Mouse (Mus musculus): Measurements from ENCODE around the gene Zfp1. TPM values are rescaled to one million over a fixed set of nuclear protein-coding genes. Genes with fewer than 3 reads are reported as not detected.
A peak's percentile ranks its signal among the peaks of the same experiment; 100 is the strongest.

Gene Zfp1
- 27.5 and 29.6 TPM in 2 replicates for polyA plus RNA-seq (2015; fragmentation: Nextera tagmentation; extraction: Ambion mirVana)

DNA sequence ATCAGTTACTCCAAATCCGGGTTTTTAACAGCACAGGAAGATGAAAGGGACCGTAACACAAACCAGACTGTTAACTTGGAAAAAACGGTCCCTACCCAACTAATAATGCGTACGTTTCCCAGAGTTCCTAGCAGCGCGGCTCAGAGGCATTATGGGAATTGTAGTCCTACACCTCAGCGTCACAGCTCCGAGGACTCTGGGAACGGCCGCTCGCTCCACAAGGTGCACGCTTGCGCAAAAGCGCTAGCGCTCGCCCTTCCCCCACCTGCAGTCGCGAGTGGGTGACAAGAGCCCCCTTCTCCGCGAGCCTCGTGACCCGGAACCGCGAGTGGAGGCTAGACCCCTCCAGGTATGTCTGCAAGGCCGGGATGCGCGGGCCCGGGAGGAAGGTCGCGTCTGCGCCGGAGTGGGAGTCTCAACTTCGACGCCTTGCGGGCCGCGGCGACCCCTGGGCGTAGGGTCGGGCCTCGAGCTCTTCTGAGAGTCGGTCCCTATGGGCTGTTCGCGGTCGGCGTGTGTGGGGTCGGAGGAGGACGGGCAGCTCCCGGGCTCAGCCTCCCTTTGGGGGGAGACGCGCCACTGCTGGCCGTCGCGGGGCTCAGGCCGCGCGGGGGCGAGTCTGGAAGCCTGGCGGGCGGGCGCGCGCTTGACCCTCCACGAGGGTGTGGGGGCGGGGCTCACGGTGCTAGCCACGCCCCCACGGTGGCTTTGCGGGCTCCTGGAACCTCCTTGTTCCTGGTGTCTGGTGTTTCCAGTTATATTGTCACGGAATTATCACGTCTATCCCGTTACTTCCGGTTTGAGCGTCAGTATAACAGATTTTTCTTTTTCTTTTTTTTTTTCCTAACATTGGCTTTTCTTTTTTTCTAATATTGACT lies at the start of gene Zfp1:
TSS of gene Zfp1 (plus strand) at position 138 of the 878 bp plus-strand sequence.
- peak within 1 kb of the TSS; percentile 91 for H3K9ac ChIP-seq
- H3K27me3 ChIP-seq = no peaks in the 10 kb centered on the region
- peak within 1 kb of the TSS; percentile 79 for H3K4me3 ChIP-seq
- peak within 1 kb of the TSS; percentile 64 for H3K4me2 ChIP-seq (replicated peaks)
- H3K4me1 ChIP-seq = peaks cover 14% of the 10 kb centered on the region
- peak within 1 kb of the TSS; percentile 90 for H3K27ac ChIP-seq
- WGBS = under 1% methylated on average over 72 of the region's 75 CpGs
- H3K36me3 ChIP-seq = no peaks in the 10 kb centered on the region
- no peaks in the 10 kb centered on the region for H3K9me3 ChIP-seq
- ATAC-seq (ENCODE audit: low FRiP score, low read depth) = peak; percentile 99

DNA sequence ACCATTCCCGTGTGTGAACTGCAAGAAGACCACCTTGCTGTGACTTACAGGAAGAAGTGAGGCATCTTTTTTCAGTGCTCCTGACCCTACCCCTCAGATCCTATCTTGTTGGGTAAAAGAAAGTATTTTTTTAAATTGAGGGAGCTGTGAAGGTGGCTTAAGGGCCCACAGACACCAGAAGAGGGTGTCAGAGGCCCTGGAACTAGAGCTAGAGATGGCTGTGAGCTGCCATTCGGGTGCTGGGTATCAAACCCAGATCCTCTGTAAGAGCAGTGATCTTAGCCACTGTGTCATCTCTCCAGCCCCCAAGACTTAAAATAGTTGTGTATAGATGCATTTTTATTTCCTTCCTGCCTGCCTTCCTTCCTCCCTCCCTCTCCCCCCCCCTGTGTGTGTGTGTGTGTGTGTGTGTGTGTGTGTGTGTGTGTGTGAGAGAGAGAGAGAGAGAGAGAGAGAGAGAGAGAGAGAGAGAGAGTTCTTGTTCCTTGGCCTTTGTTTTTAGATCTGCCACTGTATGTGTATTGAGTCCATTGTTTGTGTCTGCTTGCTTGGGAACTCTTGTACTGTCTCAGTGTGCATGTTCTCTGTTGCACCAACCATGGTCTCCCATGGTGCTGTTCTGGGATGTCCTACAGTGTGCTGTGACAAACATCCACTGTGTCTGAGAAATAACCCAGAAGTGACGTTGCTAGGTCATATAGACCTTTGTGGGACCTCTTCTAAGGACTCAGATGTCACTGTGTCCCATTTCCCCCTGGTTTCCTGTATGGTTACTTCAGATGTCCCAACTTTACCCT lies 49.0 kb upstream of the Zfp1 start:
- Histone ChIP-seq H3K27ac (no peak overlapping the region), H3K4me1 (peaks cover 39% of the 10 kb centered on the region), H3K4me2 (replicated peaks) (no peak overlapping the region), H3K4me3 (no peak overlapping the region), H3K36me3 (peaks cover 9% of the 10 kb centered on the region; the same call in 1 of the 2 replicates), H3K27me3 (no peaks in the 10 kb centered on the region), H3K9me3 (no peaks in the 10 kb centered on the region), H3K9ac (no peak overlapping the region)
- WGBS = 77% methylated on average over 3 of the region's 3 CpGs
- no peak for ATAC-seq (ENCODE audit: low FRiP score, low read depth)

DNA sequence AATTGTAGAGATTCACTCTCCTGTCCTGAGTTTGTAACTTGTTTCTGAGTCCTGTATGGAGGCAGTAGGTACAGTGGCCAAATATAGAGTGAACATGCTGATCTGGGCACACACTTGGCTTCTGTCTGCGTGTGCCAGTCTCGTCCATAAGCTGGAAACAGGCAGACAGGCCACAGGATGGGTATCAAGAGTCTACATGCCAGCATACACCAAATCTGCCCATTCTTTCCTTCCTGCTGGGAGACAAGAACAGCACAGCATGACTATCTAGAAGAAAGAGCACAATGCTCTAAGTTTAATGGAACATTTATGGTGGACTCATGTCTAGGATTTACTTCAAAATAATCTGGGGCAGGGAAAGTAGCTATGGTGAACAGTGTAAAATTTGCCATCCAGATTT lies 48.2 kb upstream of the Zfp1 start:
- H3K36me3 ChIP-seq = peaks cover 10% of the 10 kb centered on the region; the same call in 1 of the 2 replicates
- H3K9me3 ChIP-seq = no peaks in the 10 kb centered on the region
- peaks cover 39% of the 10 kb centered on the region for H3K4me1 ChIP-seq
- no peaks in the 10 kb centered on the region for H3K27me3 ChIP-seq
- H3K27ac ChIP-seq = no peak overlapping the region
- WGBS = 94% methylated on average over 2 of the region's 2 CpGs
- no peak overlapping the region for H3K4me3 ChIP-seq
- no peak overlapping the region for H3K4me2 ChIP-seq (replicated peaks)
- no peak overlapping the region for H3K9ac ChIP-seq
- no peak for ATAC-seq (ENCODE audit: low FRiP score, low read depth)

DNA sequence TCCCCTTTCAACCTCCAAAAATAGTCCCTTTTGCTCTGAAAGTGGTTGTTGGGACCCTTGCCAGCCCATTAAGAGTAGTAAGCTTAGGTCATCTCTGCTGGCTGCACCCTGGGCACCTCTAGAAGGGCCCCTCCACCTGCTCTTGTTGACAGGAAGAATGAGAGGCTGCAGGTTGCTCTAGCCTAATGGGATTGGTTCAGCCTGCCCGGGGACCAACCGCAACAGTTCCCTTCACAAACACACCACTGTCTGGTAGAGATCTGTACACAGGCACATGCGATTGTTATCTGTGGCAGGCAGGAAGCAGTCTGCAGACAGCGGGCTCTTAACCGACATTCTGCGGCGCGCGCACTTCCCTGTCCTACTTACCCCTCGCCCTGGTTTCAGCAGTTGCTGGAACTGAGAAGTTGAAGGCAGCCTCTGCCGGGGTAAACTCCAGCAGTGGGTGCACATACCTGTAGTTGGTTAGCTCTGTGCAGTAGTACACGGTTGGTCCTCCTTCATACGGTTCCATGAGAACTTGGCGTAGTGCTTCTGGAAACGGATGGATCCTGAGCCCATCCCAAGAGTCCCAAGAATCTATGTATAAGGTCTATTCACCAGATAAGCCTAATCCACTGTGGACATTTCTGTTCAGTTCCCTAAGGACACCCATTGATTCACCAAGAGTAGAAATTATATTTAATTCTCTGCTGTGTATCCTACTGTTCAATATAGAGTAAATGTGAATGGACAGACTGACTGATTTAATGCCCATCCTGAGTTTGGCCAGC lies 47.3 kb upstream of the Zfp1 start:
- Histone ChIP-seq H3K9me3 (no peaks in the 10 kb centered on the region), H3K9ac (no peak overlapping the region), H3K36me3 (peaks cover 11% of the 10 kb centered on the region; the same call in 1 of the 2 replicates), H3K4me1 (peaks cover 39% of the 10 kb centered on the region), H3K4me3 (no peak overlapping the region), H3K27ac (no peak overlapping the region), H3K4me2 (replicated peaks) (no peak overlapping the region), H3K27me3 (no peaks in the 10 kb centered on the region)
- no peak for ATAC-seq (ENCODE audit: low FRiP score, low read depth)
- WGBS = 87% methylated on average over 15 of the region's 15 CpGs

DNA sequence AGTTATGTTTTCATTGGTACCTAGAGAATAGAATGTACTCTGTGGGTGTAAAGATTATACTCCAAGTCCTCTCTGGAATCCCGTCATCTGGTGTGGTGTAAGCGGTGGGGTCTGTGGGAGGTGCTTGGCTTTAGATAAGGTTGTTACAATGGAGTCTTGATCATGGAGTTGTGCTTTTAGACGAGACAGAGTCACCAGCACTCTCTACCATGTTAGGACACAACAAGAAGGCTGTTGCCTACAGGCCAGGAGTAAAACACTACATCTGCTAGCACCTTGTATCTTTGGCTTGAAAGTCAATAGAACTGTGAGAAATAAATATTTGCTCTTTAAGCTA lies 46.7 kb upstream of the Zfp1 start:
- H3K9me3 ChIP-seq = no peaks in the 10 kb centered on the region
- H3K27me3 ChIP-seq = no peaks in the 10 kb centered on the region
- H3K4me3 ChIP-seq = no peak overlapping the region
- 63% methylated on average over 3 of the region's 3 CpGs for WGBS
- H3K4me2 ChIP-seq (replicated peaks) = no peak overlapping the region
- peaks cover 39% of the 10 kb centered on the region for H3K4me1 ChIP-seq
- no peak for ATAC-seq (ENCODE audit: low FRiP score, low read depth)
- no peak overlapping the region for H3K27ac ChIP-seq
- H3K9ac ChIP-seq = no peak overlapping the region
- peaks cover 5% of the 10 kb centered on the region; the same call in 1 of the 2 replicates for H3K36me3 ChIP-seq

DNA sequence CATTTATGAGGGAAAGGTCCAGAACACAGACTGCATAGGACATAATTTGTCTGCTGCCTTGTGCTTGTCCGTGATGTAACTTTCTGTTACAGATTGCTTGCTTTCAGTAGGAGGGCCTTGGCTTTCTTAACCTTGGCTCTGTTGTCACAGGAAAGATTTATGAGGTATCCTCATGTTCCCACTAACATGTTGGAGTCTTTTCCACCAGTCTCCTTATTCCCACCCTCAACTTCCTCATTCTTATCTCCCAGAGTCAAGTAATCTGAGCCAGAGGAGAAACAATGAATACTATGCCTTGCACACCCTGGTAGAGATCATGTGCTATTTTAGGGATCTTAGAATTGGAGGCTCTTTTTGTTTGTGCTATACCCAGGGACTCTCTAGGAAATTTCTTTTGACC lies 45.9 kb upstream of the Zfp1 start:
- 37% methylated on average over 1 of the region's 1 CpGs for WGBS
- H3K4me3 ChIP-seq = no peak overlapping the region
- H3K4me2 ChIP-seq (replicated peaks) = no peak overlapping the region
- H3K36me3 ChIP-seq = 0 out of 2 replicates have a peak, but pooled peaks cover 3% of the 10 kb centered on the region
- H3K9ac ChIP-seq = no peak overlapping the region
- H3K27me3 ChIP-seq = no peaks in the 10 kb centered on the region
- peaks cover 35% of the 10 kb centered on the region for H3K4me1 ChIP-seq
- H3K9me3 ChIP-seq = no peaks in the 10 kb centered on the region
- no peak; the same call in 1 of the 2 replicates for ATAC-seq (ENCODE audit: low FRiP score, low read depth)
- peak overlapping the region; percentile 28; the same call in 1 of the 2 replicates for H3K27ac ChIP-seq

DNA sequence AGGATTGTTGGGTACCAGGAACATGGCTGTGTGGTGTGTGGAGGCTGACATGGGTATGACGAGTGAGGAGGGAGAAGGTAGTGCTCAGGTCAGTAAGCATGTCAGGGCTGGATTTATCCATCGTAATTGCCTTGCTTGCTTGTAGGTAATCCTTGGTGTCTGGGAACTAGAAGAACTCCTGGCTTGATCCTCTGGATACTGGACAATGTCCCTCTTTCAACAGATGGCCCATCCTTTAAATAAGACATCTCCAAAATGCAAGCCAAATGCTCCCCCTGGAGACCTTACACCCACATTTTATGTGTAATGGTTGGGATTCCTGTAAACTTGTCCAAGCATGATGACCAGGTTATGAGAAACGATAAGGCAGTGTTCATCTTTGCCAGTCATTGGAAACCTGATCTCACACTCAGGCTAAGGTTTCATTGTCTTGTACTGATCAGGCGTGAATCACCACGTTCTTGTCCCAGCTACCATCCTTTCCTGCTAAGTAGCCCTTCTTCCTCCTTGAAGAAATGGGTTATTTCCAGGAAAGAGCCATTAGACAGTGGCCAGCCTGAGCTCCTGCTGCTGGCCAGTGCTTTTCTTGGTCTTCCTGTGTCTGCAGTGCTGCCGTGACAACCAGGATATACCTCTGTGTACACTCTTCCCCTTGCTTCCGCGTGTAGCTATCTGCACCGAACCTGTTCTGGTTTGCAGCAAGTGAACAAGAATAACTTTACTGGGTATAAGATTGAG lies 43.3 kb upstream of the Zfp1 start:
- H3K4me1 ChIP-seq = peaks cover 28% of the 10 kb centered on the region
- no peak overlapping the region for H3K9ac ChIP-seq
- no peak overlapping the region for H3K4me3 ChIP-seq
- H3K4me2 ChIP-seq (replicated peaks) = no peak overlapping the region
- ATAC-seq (ENCODE audit: low FRiP score, low read depth) = no peak
- H3K27me3 ChIP-seq = no peaks in the 10 kb centered on the region
- no peaks in the 10 kb centered on the region for H3K9me3 ChIP-seq
- H3K36me3 ChIP-seq = 0 out of 2 replicates have a peak, but pooled peaks cover 3% of the 10 kb centered on the region
- no peak overlapping the region for H3K27ac ChIP-seq
- WGBS = 85% methylated on average over 9 of the region's 9 CpGs

DNA sequence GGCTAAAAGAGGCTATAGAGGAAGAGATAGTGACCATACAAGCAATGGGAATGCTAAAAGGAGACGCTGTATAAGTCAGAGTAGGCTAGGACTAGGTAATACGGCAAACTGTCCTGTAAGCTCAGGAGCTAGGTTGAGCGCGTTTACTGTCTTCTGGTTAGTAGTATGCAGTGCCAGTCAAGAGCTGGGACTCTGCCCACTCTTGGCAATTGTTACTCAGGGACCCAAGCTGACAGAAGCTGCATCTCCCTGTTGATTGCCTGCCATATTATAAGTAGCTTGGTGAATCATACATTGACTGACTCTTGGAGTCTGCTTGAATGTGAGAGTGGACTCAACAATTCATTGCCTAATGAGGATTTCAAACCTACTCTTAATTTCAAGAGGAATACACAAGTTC lies 41.2 kb upstream of the Zfp1 start:
- H3K4me1 ChIP-seq = peaks cover 14% of the 10 kb centered on the region
- ATAC-seq (ENCODE audit: low FRiP score, low read depth) = no peak
- no peak overlapping the region for H3K9ac ChIP-seq
- peaks cover 5% of the 10 kb centered on the region; the same call in 1 of the 2 replicates for H3K36me3 ChIP-seq
- no peak overlapping the region for H3K4me3 ChIP-seq
- no peaks in the 10 kb centered on the region for H3K27me3 ChIP-seq
- H3K9me3 ChIP-seq = no peaks in the 10 kb centered on the region
- H3K4me2 ChIP-seq (replicated peaks) = no peak overlapping the region
- 88% methylated on average over 4 of the region's 4 CpGs for WGBS
- H3K27ac ChIP-seq = no peak overlapping the region

DNA sequence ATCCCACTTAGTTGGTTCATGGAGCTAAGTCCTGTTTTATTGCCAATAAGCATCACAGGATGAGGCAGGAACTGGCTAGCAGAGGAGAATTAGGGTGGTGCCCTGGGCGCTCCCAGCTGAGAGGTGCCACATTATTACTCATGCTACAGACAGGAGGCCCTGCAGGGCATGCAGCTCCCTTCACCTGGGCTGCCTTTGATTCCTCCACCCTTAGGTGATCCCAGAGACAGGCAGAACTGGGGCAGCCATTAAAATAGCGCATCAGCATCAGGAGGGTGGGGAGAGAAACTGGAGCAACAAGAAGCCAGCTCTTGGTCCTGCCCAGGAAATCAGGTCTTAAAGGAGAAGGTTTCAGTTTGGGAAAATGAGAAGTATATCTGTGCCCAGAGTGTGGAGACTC lies 38.2 kb upstream of the Zfp1 start:
- WGBS = 77% methylated on average over 2 of the region's 2 CpGs
- Histone ChIP-seq H3K4me2 (replicated peaks) (no peak overlapping the region), H3K4me1 (peaks cover 6% of the 10 kb centered on the region; the same call in 1 of the 2 replicates), H3K9ac (no peak overlapping the region), H3K36me3 (peaks cover 13% of the 10 kb centered on the region; the same call in 1 of the 2 replicates), H3K27ac (no peak overlapping the region), H3K4me3 (no peak overlapping the region), H3K9me3 (no peaks in the 10 kb centered on the region), H3K27me3 (no peaks in the 10 kb centered on the region)
- ATAC-seq (ENCODE audit: low FRiP score, low read depth) = no peak

DNA sequence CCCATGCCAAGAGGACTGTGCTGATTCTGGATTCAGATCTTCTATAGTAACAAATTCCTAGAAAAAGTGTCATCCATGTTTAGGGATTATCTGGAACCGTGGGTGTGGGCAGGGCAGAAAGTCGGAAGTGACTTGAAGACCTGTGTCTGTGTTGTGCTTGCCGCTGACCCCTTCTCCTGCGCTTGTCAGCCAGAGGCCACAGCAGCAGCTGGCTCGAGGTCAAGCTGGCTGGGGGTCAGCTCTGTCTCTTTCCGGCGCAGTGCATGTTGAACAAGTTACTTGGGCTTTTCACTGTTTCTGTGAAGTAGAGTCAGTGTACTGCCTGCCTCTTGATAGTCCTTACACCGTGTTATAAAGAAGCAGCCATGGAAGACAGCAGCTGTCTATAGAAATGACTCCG lies 36.2 kb upstream of the Zfp1 start:
- H3K4me3 ChIP-seq = no peak overlapping the region
- H3K4me1 ChIP-seq = peaks cover 6% of the 10 kb centered on the region; the same call in 1 of the 2 replicates
- 88% methylated on average over 9 of the region's 9 CpGs for WGBS
- H3K9me3 ChIP-seq = no peaks in the 10 kb centered on the region
- H3K36me3 ChIP-seq = peaks cover 26% of the 10 kb centered on the region
- H3K9ac ChIP-seq = no peak overlapping the region
- no peaks in the 10 kb centered on the region for H3K27me3 ChIP-seq
- H3K27ac ChIP-seq = no peak overlapping the region
- ATAC-seq (ENCODE audit: low FRiP score, low read depth) = no peak
- no peak overlapping the region for H3K4me2 ChIP-seq (replicated peaks)

DNA sequence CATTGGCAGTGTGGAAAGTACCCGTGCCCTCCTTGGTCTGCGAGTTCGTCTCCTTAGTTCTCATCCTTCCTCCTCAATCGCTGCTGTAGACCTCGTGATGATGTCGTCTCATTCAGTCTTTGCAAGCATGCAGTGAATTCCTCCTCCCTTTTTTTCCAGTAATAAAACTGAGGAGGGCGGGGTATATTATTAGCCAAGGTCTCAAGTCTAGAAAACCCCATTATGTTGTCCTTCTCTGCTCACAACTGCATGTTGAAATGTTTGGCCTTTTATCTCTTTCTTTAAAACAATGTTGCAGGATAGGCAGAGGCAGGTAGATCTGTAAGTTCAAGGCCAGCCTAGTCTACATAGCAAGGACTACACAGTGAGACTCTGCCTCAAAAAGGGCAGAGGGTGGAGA lies 35.8 kb upstream of the Zfp1 start:
- Histone ChIP-seq H3K27ac (no peak overlapping the region), H3K4me2 (replicated peaks) (no peak overlapping the region), H3K36me3 (peaks cover 30% of the 10 kb centered on the region), H3K4me3 (no peak overlapping the region), H3K4me1 (peaks cover 6% of the 10 kb centered on the region; the same call in 1 of the 2 replicates), H3K9ac (no peak overlapping the region), H3K27me3 (no peaks in the 10 kb centered on the region), H3K9me3 (no peaks in the 10 kb centered on the region)
- WGBS = 85% methylated on average over 7 of the region's 7 CpGs
- ATAC-seq (ENCODE audit: low FRiP score, low read depth) = no peak

Data from limb, embryonic 13.5 days (tissue).